8 mouse cellular contexts compared by ENCODE assay signal in genomic region chr8:125012695-125013627, GRCm38 (mm10). TPM values are rescaled to one million over a fixed set of nuclear protein-coding genes. Genes with fewer than 3 reads are reported as not detected.
A peak's percentile ranks its signal among the peaks of the same experiment; 100 is the strongest.
DNase-seq lines count a peak whose midpoint lies in the region; ATAC-seq lines count a peak whose summit lies in the region.

TSS of gene Tsnax (plus strand) at chr8:125012997.

- H3K9ac ChIP-seq in hindbrain, embryonic 15.5 days: peak within 1 kb of the TSS; percentile 98

- H3K27me3 ChIP-seq in hindbrain, embryonic 15.5 days: peaks cover 9% of the 10 kb centered on the region; the same call in 1 of the 2 replicates

- H3K4me3 ChIP-seq in hindbrain, embryonic 15.5 days: peak within 1 kb of the TSS; percentile 100

- H3K36me3 ChIP-seq in hindbrain, embryonic 15.5 days: peaks cover 27% of the 10 kb centered on the region

- ATAC-seq in hindbrain, embryonic 15.5 days (ENCODE audit: low FRiP score, low read depth): peak; percentile 99

- peaks cover 14% of the 10 kb centered on the region for H3K4me1 ChIP-seq in hindbrain, embryonic 15.5 days (replicated peaks)

- H3K9me3 ChIP-seq in hindbrain, embryonic 15.5 days: no peaks in the 10 kb centered on the region

- DNase-seq in T-cell, adult 2 months (ENCODE audit: low spot score): peak; percentile 89
- peak; percentile 89 to 93 for DNase-seq in cerebellum, postnatal 36 days
- peak; percentile 92 to 96 for DNase-seq in frontal cortex, postnatal 36 days (ENCODE audit: low spot score in 2 of 2)
- DNase-seq in left cerebral cortex, adult 11 months (ENCODE audit: low spot score): peak; percentile 90
- DNase-seq in lung, postnatal 4 days: peak; percentile 95 to 98
- DNase-seq in retina, postnatal 7 days (ENCODE audit: low read depth, low spot score): peak; percentile 85
- peak; percentile 86 for DNase-seq in urinary bladder, adult 2 months (ENCODE audit: low spot score)

- peak within 1 kb of the TSS; percentile 70 for H3K4me2 ChIP-seq in hindbrain, embryonic 15.5 days

- WGBS in hindbrain, embryonic 15.5 days: 3% methylated on average over 84 of the region's 84 CpGs

- peak within 1 kb of the TSS; percentile 85 for H3K27ac ChIP-seq in hindbrain, embryonic 15.5 days (replicated peaks)

RNA-seq across cellular contexts. Expression of gene Tsnax, which starts in this region (rescaled TPM):
- 199 and 201 TPM in 2 replicates for polyA plus RNA-seq in hindbrain, embryonic 15.5 days (2015; fragmentation: Nextera tagmentation; extraction: Ambion mirVana)
- 94.6 and 98.2 TPM in 2 replicates for polyA plus RNA-seq in urinary bladder, adult 2 months (2012; rRNA removed)

Comparison
In these comparisons a context has a peak if more than half of its experiments do, and no peak if none do; other contexts are left out.
1. Peak in every context shown above with its lines: DNase-seq, ATAC-seq, H3K4me3 ChIP-seq and H3K27ac ChIP-seq.